In genomic region chr1:131053239-131053638, GRCm38 (mm10) we compare ENCODE assay signal across 8 mouse cellular contexts. TPM values are rescaled to one million over a fixed set of nuclear protein-coding genes. Genes with fewer than 3 reads are reported as not detected.
DNase-seq lines count a peak whose midpoint lies in the region; ATAC-seq and TF ChIP-seq lines count a peak whose summit lies in the region.

No protein-coding gene starts in this region.

- no peak overlapping the region for H3K9ac ChIP-seq in ES-Bruce4 (ENCODE audit: low read depth, poor library complexity, severe bottlenecking)
- no peak overlapping the region for H3K9ac ChIP-seq in forebrain, embryonic 16.5 days (replicated peaks; ENCODE audit: low read depth, low read length)
- no peak overlapping the region for H3K9ac ChIP-seq in liver, embryonic 15.5 days
- H3K9ac ChIP-seq in neural tube, embryonic 11.5 days (ENCODE audit: low read length), result no peak overlapping the region

- no peaks in the 10 kb centered on the region for H3K9me3 ChIP-seq in ES-Bruce4 (replicated peaks; ENCODE audit: control insufficient read depth, insufficient read depth, low read length, poor library complexity, severe bottlenecking)
- no peaks in the 10 kb centered on the region for H3K9me3 ChIP-seq in forebrain, embryonic 16.5 days (ENCODE audit: control insufficient read depth, low read length)
- no peaks in the 10 kb centered on the region for H3K9me3 ChIP-seq in liver, embryonic 15.5 days (replicated peaks)
- H3K9me3 ChIP-seq in neural tube, embryonic 11.5 days (ENCODE audit: control insufficient read depth, low read length), result no peaks in the 10 kb centered on the region

- 2% methylated on average over 7 of the region's 8 CpGs for WGBS in forebrain, embryonic 16.5 days
- WGBS in liver, embryonic 15.5 days (ENCODE audit: insufficient replicate concordance), result 19% methylated on average over 8 of the region's 8 CpGs
- WGBS in neural tube, embryonic 11.5 days, result 4% methylated on average over 8 of the region's 8 CpGs

- DNase-seq in c-Kit-positive CD71-positive TER-119-negative erythroid progenitor cells, embryonic 14.5 days (ENCODE audit: low read depth), result peak; percentile 70
- peak; percentile 42 to 55 for DNase-seq in heart, postnatal 36 days
- DNase-seq in kidney, postnatal 4 days, result peak; percentile 63 to 74
- peak; percentile 73 for DNase-seq in neural tube, embryonic 11.5 days (ENCODE audit: low spot score)
- DNase-seq in thymus, postnatal 14 days, result peak; percentile 65

- H3K27ac ChIP-seq in ES-Bruce4 (ENCODE audit: insufficient read depth, low read length), result no peak overlapping the region
- no peak overlapping the region for H3K27ac ChIP-seq in forebrain, embryonic 16.5 days (ENCODE audit: low read length)
- H3K27ac ChIP-seq in liver, embryonic 15.5 days (replicated peaks), result no peak overlapping the region
- no peak overlapping the region for H3K27ac ChIP-seq in neural tube, embryonic 11.5 days (ENCODE audit: low read depth, low read length)

- H3K27me3 ChIP-seq in ES-Bruce4 (ENCODE audit: control insufficient read depth, insufficient read depth, low read length, poor library complexity, severe bottlenecking), result no peaks in the 10 kb centered on the region
- H3K27me3 ChIP-seq in forebrain, embryonic 16.5 days (replicated peaks; ENCODE audit: control insufficient read depth, insufficient read depth, low read length), result no peaks in the 10 kb centered on the region
- no peaks in the 10 kb centered on the region for H3K27me3 ChIP-seq in liver, embryonic 15.5 days
- H3K27me3 ChIP-seq in neural tube, embryonic 11.5 days (ENCODE audit: control insufficient read depth, insufficient read depth, low read length), result no peaks in the 10 kb centered on the region

- TF ChIP-seq CTCF in ES-Bruce4 (IDR thresholded peaks at IDR 0.05; ENCODE audit: low read depth, low read length), result peak; percentile 52

- H3K4me1 ChIP-seq in ES-Bruce4 (ENCODE audit: control insufficient read depth, insufficient read depth, low read length), result no peaks in the 10 kb centered on the region
- H3K4me1 ChIP-seq in forebrain, embryonic 16.5 days (replicated peaks; ENCODE audit: control insufficient read depth, insufficient read depth, low read length), result no peaks in the 10 kb centered on the region
- H3K4me1 ChIP-seq in liver, embryonic 15.5 days (replicated peaks), result peaks cover 7% of the 10 kb centered on the region; the same call in 1 of the 2 replicates
- H3K4me1 ChIP-seq in neural tube, embryonic 11.5 days (ENCODE audit: control insufficient read depth, insufficient read depth, low read length), result no peaks in the 10 kb centered on the region

- H3K4me3 ChIP-seq in ES-Bruce4 (ENCODE audit: low read depth, low read length), result no peak overlapping the region
- H3K4me3 ChIP-seq in forebrain, embryonic 16.5 days (replicated peaks; ENCODE audit: low read length), result no peak overlapping the region
- H3K4me3 ChIP-seq in liver, embryonic 15.5 days (replicated peaks), result no peak overlapping the region
- H3K4me3 ChIP-seq in neural tube, embryonic 11.5 days (ENCODE audit: low read depth, low read length), result no peak overlapping the region

- TF ChIP-seq EP300 in ES-Bruce4 (IDR thresholded peaks at IDR 0.05; ENCODE audit: insufficient read depth, low read depth, low read length), result no peak

- no peaks in the 10 kb centered on the region for H3K36me3 ChIP-seq in ES-Bruce4 (ENCODE audit: control insufficient read depth, insufficient read depth, low read length, poor library complexity, severe bottlenecking)
- H3K36me3 ChIP-seq in forebrain, embryonic 16.5 days (ENCODE audit: control insufficient read depth, insufficient read depth), result peaks cover 19% of the 10 kb centered on the region
- peaks cover 44% of the 10 kb centered on the region for H3K36me3 ChIP-seq in liver, embryonic 15.5 days (replicated peaks)
- peaks cover 7% of the 10 kb centered on the region for H3K36me3 ChIP-seq in neural tube, embryonic 11.5 days (ENCODE audit: control insufficient read depth, insufficient read depth, low read length)

- H3K4me2 ChIP-seq in forebrain, embryonic 16.5 days (ENCODE audit: low read length), result no peak overlapping the region
- no peak overlapping the region for H3K4me2 ChIP-seq in liver, embryonic 15.5 days
- H3K4me2 ChIP-seq in neural tube, embryonic 11.5 days (ENCODE audit: low read depth), result no peak overlapping the region

- intact Hi-C loops in heart, postnatal 36 days (cut with DNase I), result loop anchor here (1.0 to 10.0 kb wide), 3 partner anchors 66 to 508 kb away; no protein-coding TSS in a partner anchor

- ATAC-seq in forebrain, embryonic 16.5 days, result peak; percentile 80
- ATAC-seq in liver, embryonic 15.5 days (ENCODE audit: insufficient read depth), result peak; percentile 13; the same call in 1 of the 2 replicates
- peak; percentile 71; the same call in 1 of the 2 replicates for ATAC-seq in neural tube, embryonic 11.5 days (ENCODE audit: insufficient read depth, low FRiP score, low TSS enrichment)

- no peak for TF ChIP-seq POLR2A in ES-Bruce4 (IDR thresholded peaks at IDR 0.05; ENCODE audit: insufficient read depth, low read length)

RNA-seq across cellular contexts. Expression of gene Il10, which starts 33.6 kb away (rescaled TPM):
- not detected in 2 replicates for polyA plus RNA-seq in ES-Bruce4 (2011; ENCODE audit: insufficient read depth, insufficient read length, low read depth, missing spikeins)
- 0.16 TPM in 1 of 2 replicates, not detected in the other for polyA plus RNA-seq in forebrain, embryonic 16.5 days (2015; fragmentation: Nextera tagmentation; extraction: Ambion mirVana)
- not detected for total RNA-seq in heart, postnatal 36 days (2021)
- polyA plus RNA-seq in liver, embryonic 15.5 days (2015; fragmentation: Nextera tagmentation; extraction: Ambion mirVana), result not detected in 2 replicates
- not detected in 2 replicates for polyA plus RNA-seq in neural tube, embryonic 11.5 days (2014; fragmentation: Nextera tagmentation; extraction: Ambion mirVana)

RNA-seq across cellular contexts. Expression of gene Mapkapk2, which starts 44.4 kb away (rescaled TPM):
- 64.9 and 65.1 TPM in 2 replicates for polyA plus RNA-seq in ES-Bruce4 (2011; ENCODE audit: insufficient read depth, insufficient read length, low read depth, missing spikeins)
- polyA plus RNA-seq in forebrain, embryonic 16.5 days (2015; fragmentation: Nextera tagmentation; extraction: Ambion mirVana), result 19.9 and 23.0 TPM in 2 replicates
- total RNA-seq in heart, postnatal 36 days (2021), result 100 to 1,000 TPM; 292 to 300 TPM
- 13.0 and 15.7 TPM in 2 replicates for polyA plus RNA-seq in liver, embryonic 15.5 days (2015; fragmentation: Nextera tagmentation; extraction: Ambion mirVana)
- polyA plus RNA-seq in neural tube, embryonic 11.5 days (2014; fragmentation: Nextera tagmentation; extraction: Ambion mirVana), result 36.5 and 39.7 TPM in 2 replicates

Comparison
In these comparisons a context has a peak if more than half of its experiments do, and no peak if none do; other contexts are left out.
1. ATAC-seq: peak in every context shown above with its lines; median percentile 80 in forebrain, embryonic 16.5 days; 71 in neural tube, embryonic 11.5 days; 13 in liver, embryonic 15.5 days.